Mouse (Mus musculus): ENCODE data around the gene Stx4a.

DNA sequence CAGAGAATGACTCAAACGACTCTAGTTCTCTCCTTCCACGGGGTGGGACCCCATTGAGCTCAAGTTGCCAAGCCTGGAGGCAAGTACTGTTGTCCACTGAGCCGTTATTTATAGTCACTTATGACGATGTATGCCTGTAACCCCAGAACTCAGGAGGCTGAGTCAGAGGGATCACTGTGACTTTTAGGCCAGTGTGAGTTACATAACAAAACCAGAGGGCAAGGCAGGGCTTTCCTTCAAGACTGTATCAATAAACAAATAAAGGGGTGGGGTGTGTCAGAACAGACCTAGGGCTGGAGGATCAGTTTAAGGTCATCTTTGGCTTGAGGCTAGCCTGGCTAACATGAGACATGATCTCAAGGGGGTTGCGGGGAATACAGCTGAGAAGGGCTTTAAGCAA, 26.8 kb downstream of the Stx4a start:
- no peak for TF ChIP-seq CTCF (IDR thresholded peaks at IDR 0.05)
- TF ChIP-seq EP300 (IDR thresholded peaks at IDR 0.05): no peak
